Mouse (Mus musculus) hindbrain, postnatal 0 days (tissue): ENCODE data around the gene Cactin. TPM values are rescaled to one million over a fixed set of nuclear protein-coding genes. Genes with fewer than 3 reads are reported as not detected.

ENCODE experiments used
- ATAC-seq: fragments of 200-750 bp; cut with Nextera tagmentation; 2 replicates; pipeline ENCODE4 v1.8.0; 2017; ENCODE audit warnings: mild to moderate bottlenecking, moderate TSS enrichment, moderate library complexity
- DNase-seq: peaks from one replicate; pipeline ENCODE4 v3.0.0-alpha.2; 2015; ENCODE audit warnings: low spot score
- H3K27ac ChIP-seq: fragments of 300-500 bp; sonication (generic); 2 replicates; pipeline ENCODE4 v1.5.1; 2014; ENCODE audit warnings: mild to moderate bottlenecking
- H3K27me3 ChIP-seq: fragments of 300-500 bp; sonication (generic); 2 replicates; pipeline ENCODE4 v1.6.1; 2014; ENCODE audit warnings: low read length, mixed read lengths; ENCODE audit not compliant: insufficient read depth
- H3K36me3 ChIP-seq: fragments of 300-500 bp; sonication (generic); 2 replicates; pipeline ENCODE4 v1.6.1; 2014; ENCODE audit warnings: low read length, mixed read lengths; ENCODE audit not compliant: insufficient read depth
- H3K4me1 ChIP-seq: fragments of 300-500 bp; sonication (generic); 2 replicates; pipeline ENCODE4 v1.6.1; 2014; ENCODE audit warnings: antibody characterized with exemption, low read length, mixed read lengths; ENCODE audit not compliant: insufficient read depth
- H3K4me2 ChIP-seq: fragments of 300-500 bp; sonication (generic); 2 replicates; pipeline ENCODE4 v1.6.1; 2014; ENCODE audit warnings: low read depth, mild to moderate bottlenecking, low read length, moderate library complexity, mixed read lengths
- H3K4me3 ChIP-seq: fragments of 300-500 bp; sonication (generic); 2 replicates; pipeline ENCODE4 v1.5.1; 2014; ENCODE audit warnings: low read length
- H3K9ac ChIP-seq: fragments of 300-500 bp; sonication (generic); replicated peaks from 2 replicates; pipeline ENCODE4 v1.6.1; 2014; ENCODE audit warnings: mild to moderate bottlenecking, low read length, moderate library complexity, mixed read lengths
- H3K9me3 ChIP-seq: fragments of 300-500 bp; sonication (generic); 2 replicates; pipeline ENCODE4 v1.6.1; 2016; ENCODE audit warnings: low read length, mixed read lengths
- CTCF ChIP-seq: IDR thresholded peaks from 2 replicates; pipeline ENCODE4 v1.5.1; 2016; ENCODE audit warnings: antibody characterized with exemption, control low read depth, low read depth
- WGBS: fragments of 180-500 bp; shearing (Covaris S2); extraction: QIAGEN DNeasy Blood & Tissue Kit; methylation state at CpG from one replicate; pipeline ENCODE4 v1.1.7; 2014; 5-methylcytosine and 5-hydroxymethylcytosine counted together
- polyA plus RNA-seq: library from polyadenylated mRNA; unstranded; fragments of >200 nt; fragmentation: Nextera tagmentation; extraction: Ambion mirVana; gene quantifications from 2 replicates; pipeline ENCODE4 v1.2.1, GENCODE M21; 2015
- total RNA-seq: library from RNA; depleted of rRNA; stranded (reverse); fragments of >200 nt; gene quantifications from 2 replicates; pipeline ENCODE4 v1.2.3, GENCODE M21; 2014

Cactin gene
- total and polyA plus RNA-seq, 2 experiments from 2014 or later, result 20.2 to 24.3 TPM

DNA sequence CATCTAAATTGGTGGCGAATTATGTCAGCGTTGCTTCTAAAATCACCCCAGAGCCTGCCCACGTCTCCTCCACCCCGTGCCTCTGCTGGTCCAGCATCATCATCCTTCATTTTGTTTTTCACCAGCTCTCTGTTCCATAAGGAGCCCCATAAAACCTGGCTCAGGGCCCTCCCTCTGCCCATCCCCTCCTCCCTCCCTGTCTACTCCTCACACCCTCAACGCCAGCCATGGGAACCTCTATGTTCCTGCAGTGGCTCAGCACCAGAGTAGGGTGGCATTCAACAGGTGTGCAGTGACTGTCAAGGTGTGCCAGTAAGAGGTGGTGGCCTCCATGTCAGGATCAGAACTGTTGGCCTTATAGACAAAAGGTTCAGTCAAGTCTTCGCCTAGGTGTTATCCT, 25.7 kb upstream of the Cactin start:
- H3K36me3 ChIP-seq, result no peaks in the 10 kb centered on the region
- no peaks in the 10 kb centered on the region for H3K9me3 ChIP-seq
- H3K4me3 ChIP-seq, result no peak overlapping the region
- H3K27ac ChIP-seq, result no peak overlapping the region
- ATAC-seq (no peak), DNase-seq (no peak)
- H3K27me3 ChIP-seq, result no peaks in the 10 kb centered on the region
- no peak overlapping the region for H3K4me2 ChIP-seq
- peaks cover 18% of the 10 kb centered on the region for H3K4me1 ChIP-seq
- no peak for TF ChIP-seq CTCF
- no peak overlapping the region for H3K9ac ChIP-seq
- 84% methylated on average over 6 of the region's 6 CpGs for WGBS

DNA sequence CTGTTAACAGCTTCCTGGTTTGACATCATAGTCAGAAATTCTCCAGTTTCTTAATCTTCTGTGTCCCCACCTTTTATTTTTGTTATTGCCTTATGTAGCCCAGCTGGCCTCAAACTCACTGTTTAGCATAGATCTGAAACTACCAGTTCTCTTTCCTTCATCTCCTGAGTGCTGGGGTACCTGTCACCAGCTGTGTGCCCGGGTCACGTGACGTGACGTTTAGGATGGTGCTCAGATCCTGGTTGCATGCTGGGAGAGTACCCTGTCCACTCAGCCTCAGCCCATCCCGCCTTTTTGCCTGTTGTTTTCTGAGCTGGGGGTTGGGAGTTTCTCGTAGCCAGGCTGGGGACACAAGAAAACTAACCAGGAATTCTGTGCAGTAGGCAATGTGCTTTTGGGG, 23.7 kb upstream of the Cactin start:
- TF ChIP-seq CTCF, result no peak
- Histone ChIP-seq H3K9ac (no peak overlapping the region), H3K36me3 (no peaks in the 10 kb centered on the region), H3K9me3 (no peaks in the 10 kb centered on the region), H3K4me1 (peaks cover 19% of the 10 kb centered on the region), H3K27ac (0 out of 2 replicates have a peak overlapping the region, but pooled peaks have one; percentile 36), H3K4me3 (no peak overlapping the region), H3K4me2 (no peak overlapping the region), H3K27me3 (no peaks in the 10 kb centered on the region)
- 76% methylated on average over 6 of the region's 6 CpGs for WGBS
- ATAC-seq, result no peak
- DNase-seq, result no peak

DNA sequence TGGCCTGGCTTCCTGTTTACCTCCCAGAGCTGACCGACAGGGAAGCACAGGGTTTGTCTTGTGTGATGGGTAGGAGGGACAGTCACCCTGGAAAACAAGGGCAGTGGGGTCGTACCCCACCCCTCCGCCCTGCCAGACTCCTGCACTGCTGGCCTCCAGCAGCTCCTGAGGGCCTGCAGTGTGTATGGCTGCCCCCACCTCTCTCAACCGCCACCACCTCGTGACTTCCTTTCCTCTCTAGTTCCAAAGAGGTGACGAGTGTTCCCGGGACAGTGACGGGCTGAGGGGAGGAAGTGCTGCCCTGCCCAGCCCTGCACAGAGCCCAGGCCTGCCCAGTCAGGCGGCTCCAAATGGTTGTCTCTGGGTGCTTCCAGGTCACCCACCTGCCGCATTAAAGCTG, 23.1 kb upstream of the Cactin start:
- Histone ChIP-seq H3K9ac (no peak overlapping the region), H3K4me3 (no peak overlapping the region), H3K9me3 (no peaks in the 10 kb centered on the region), H3K27ac (peak overlapping the region; percentile 36; the same call in 1 of the 2 replicates), H3K4me1 (peaks cover 19% of the 10 kb centered on the region), H3K36me3 (no peaks in the 10 kb centered on the region), H3K27me3 (no peaks in the 10 kb centered on the region), H3K4me2 (no peak overlapping the region)
- ATAC-seq (no peak), DNase-seq (no peak)
- 70% methylated on average over 10 of the region's 10 CpGs for WGBS
- TF ChIP-seq CTCF, result no peak

DNA sequence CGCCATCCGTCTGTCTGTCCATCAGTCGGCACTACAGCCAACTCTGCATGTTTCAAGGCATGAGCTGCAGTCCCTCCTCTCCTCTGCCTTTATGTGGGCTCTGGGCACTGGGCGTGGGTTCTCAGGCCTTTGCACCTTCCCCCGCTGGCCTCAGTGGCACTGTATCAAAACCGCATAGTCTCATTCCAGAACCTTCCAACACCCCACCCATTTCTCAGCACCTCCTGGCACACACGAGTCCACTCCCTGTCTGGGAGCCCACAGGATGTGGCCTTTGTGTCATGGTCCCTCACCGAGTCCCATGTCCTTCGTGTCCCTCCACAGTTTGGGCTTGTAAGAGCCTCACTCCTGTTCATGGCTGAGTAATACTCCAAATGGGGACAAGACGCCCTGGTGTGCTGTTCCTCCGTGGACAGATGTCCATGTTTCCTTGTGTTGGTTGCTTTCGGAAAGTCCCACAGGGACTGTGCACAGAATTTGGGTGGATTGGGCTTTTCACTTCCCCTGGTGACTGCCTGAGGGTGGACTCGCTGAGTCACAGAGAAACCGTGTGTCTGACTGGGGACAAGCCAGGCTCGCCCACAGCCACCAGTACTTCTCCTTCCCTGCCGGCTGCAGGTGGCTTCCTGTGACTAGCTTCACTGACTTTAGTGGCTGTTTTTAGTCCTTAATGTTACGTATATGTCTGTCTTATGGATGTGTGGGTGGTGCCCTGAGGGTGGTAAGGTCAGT, 22.4 kb upstream of the Cactin start:
- no peak for TF ChIP-seq CTCF
- Histone ChIP-seq H3K27me3 (no peaks in the 10 kb centered on the region), H3K36me3 (no peaks in the 10 kb centered on the region), H3K4me2 (no peak overlapping the region), H3K9me3 (no peaks in the 10 kb centered on the region), H3K4me1 (peaks cover 19% of the 10 kb centered on the region), H3K9ac (no peak overlapping the region), H3K4me3 (no peak overlapping the region), H3K27ac (no peak overlapping the region)
- 92% methylated on average over 17 of the region's 17 CpGs for WGBS
- ATAC-seq, result no peak
- DNase-seq, result no peak

DNA sequence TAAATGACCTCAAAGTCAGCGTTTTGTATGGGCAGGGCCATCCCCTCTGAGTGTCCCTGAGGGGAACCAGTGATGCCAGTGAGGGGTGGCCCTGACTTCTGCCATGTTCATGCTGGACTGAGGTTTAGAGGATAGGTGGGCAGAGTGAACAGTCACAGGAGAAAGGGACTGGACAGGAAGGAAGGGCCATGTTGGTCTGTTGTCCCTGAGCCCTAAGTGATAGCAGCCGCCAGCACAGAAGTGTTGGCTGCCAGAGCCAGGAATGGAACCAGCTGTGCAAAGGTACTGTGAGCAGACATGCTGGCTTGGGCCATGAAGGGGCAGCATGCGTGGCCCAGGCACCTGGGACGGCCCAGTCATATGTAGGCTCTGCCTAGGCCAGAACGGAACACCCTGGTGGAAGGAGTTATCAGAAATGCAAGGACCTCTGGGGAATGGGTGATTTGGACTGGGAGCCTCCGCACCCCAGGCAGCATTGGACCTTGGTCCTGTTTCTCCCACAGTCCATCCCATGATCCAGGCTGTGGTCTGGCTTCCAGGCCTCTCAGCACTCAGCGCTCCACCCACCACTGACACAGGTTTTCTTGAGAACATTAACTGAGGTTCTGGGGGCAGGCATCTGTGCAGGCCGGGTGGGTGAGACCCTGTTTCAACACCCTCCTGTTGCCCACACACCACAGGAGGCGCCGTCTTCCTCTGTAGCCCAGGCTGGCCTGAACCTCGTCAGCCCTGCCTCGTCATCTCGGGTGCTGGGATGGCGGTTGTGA, 21.1 kb upstream of the Cactin start:
- peaks cover 8% of the 10 kb centered on the region for H3K4me1 ChIP-seq
- ATAC-seq, result no peak
- no peaks in the 10 kb centered on the region for H3K9me3 ChIP-seq
- no peaks in the 10 kb centered on the region for H3K36me3 ChIP-seq
- H3K27ac ChIP-seq, result no peak overlapping the region
- no peaks in the 10 kb centered on the region for H3K27me3 ChIP-seq
- no peak overlapping the region for H3K4me3 ChIP-seq
- no peak for TF ChIP-seq CTCF
- 84% methylated on average over 14 of the region's 14 CpGs for WGBS
- H3K9ac ChIP-seq, result no peak overlapping the region
- DNase-seq, result no peak
- no peak overlapping the region for H3K4me2 ChIP-seq

DNA sequence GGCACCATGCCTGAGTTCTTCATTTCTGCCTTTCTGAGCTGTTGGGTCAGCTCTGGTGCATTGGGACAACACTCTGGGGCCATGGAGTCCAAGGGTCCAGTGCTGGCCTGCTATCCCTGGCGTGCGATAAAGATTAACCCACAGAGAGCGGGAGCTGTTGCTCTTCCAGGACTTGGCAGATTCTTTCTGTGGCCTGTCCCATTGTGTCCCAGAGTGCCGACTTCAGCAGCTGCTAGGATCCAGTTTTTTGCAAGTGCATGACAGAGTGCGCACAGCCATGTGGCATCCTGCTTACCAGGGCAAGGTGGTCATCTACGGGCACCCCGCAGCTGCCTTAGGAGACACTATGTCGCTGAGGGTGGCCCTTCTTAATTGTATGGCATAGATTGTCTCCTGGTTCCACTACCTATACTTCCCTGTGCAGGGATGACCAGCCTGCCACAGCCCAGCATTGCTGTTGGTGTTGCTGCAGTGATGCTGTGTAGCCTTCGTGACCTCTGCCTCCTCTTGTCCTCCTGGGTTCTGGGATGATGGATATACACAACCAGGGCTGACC, 20.5 kb upstream of the Cactin start:
- no peak overlapping the region for H3K4me2 ChIP-seq
- no peaks in the 10 kb centered on the region for H3K36me3 ChIP-seq
- 72% methylated on average over 9 of the region's 9 CpGs for WGBS
- H3K9ac ChIP-seq, result no peak overlapping the region
- ATAC-seq (no peak), DNase-seq (no peak)
- peaks cover 4% of the 10 kb centered on the region; the same call in 1 of the 2 replicates for H3K4me1 ChIP-seq
- H3K4me3 ChIP-seq, result no peak overlapping the region
- no peaks in the 10 kb centered on the region for H3K9me3 ChIP-seq
- H3K27ac ChIP-seq, result no peak overlapping the region
- no peak for TF ChIP-seq CTCF
- no peaks in the 10 kb centered on the region for H3K27me3 ChIP-seq
